Mouse (Mus musculus) yolk sac, embryonic 10.5 days (tissue): ENCODE data around the gene Tnip1.
A peak's percentile ranks its signal among the peaks of the same experiment; 100 is the strongest.

ENCODE experiments used
- DNase-seq: peaks from one replicate; pipeline ENCODE4 v3.0.0-alpha.2; 2017; ENCODE audit warnings: low spot score

Gene Tnip1

GRCm38 (mm10) chr11:54962810-54963209 is at the start of gene Tnip1:
Tnip1 (minus strand) TSS chr11:54962917.
- DNase-seq = no peak

GRCm38 (mm10) chr11:55011440-55011839 is 48.7 kb upstream of the Tnip1 start:
- no peak for DNase-seq

- no peak for DNase-seq
These were observed 45.5 kb upstream of the Tnip1 start for GRCm38 (mm10) chr11:55008230-55008629.

GRCm38 (mm10) chr11:55005684-55006083 is 43.0 kb upstream of the Tnip1 start:
- no peak for DNase-seq

- DNase-seq = no peak
These were observed 42.3 kb upstream of the Tnip1 start for GRCm38 (mm10) chr11:55004970-55005502.

- no peak for DNase-seq
These were observed 36.0 kb upstream of the Tnip1 start for GRCm38 (mm10) chr11:54998708-54999107.

- peak; percentile 50 for DNase-seq
These were observed 35.6 kb upstream of the Tnip1 start for GRCm38 (mm10) chr11:54998284-54998683.

- DNase-seq = no peak
These were observed 33.5 kb upstream of the Tnip1 start for GRCm38 (mm10) chr11:54996176-54996575.

GRCm38 (mm10) chr11:54989920-54990319 is 27.2 kb upstream of the Tnip1 start:
- DNase-seq = no peak

GRCm38 (mm10) chr11:54988754-54989349 is 26.1 kb upstream of the Tnip1 start:
- DNase-seq = no peak

GRCm38 (mm10) chr11:54987974-54988373 is 25.3 kb upstream of the Tnip1 start:
- no peak for DNase-seq

- no peak for DNase-seq
These were observed 22.4 kb upstream of the Tnip1 start for GRCm38 (mm10) chr11:54985086-54985485.

GRCm38 (mm10) chr11:54984581-54984980 is 21.9 kb upstream of the Tnip1 start:
- no peak for DNase-seq

GRCm38 (mm10) chr11:54984085-54984484 is 21.4 kb upstream of the Tnip1 start:
- no peak for DNase-seq

GRCm38 (mm10) chr11:54982520-54982919 is 19.8 kb upstream of the Tnip1 start:
- DNase-seq = no peak

GRCm38 (mm10) chr11:54981630-54982029 is 18.9 kb upstream of the Tnip1 start:
- no peak for DNase-seq

- peak; percentile 73 for DNase-seq
These were observed 14.7 kb upstream of the Tnip1 start for GRCm38 (mm10) chr11:54977385-54977937.

GRCm38 (mm10) chr11:54976351-54976750 is 13.6 kb upstream of the Tnip1 start:
- no peak for DNase-seq

- no peak for DNase-seq
These were observed 13.0 kb upstream of the Tnip1 start for GRCm38 (mm10) chr11:54975756-54976155.

GRCm38 (mm10) chr11:54975340-54975739 is 12.6 kb upstream of the Tnip1 start:
- DNase-seq = no peak

- DNase-seq = no peak
These were observed 11.9 kb upstream of the Tnip1 start for GRCm38 (mm10) chr11:54974639-54975038.

- no peak for DNase-seq
These were observed 10.9 kb upstream of the Tnip1 start for GRCm38 (mm10) chr11:54973481-54974212.

GRCm38 (mm10) chr11:54972789-54973188 is 10.1 kb upstream of the Tnip1 start:
- no peak for DNase-seq
